Mouse (Mus musculus): Measurements from ENCODE around the gene 2900026A02Rik. TPM values are rescaled to one million over a fixed set of nuclear protein-coding genes. Genes with fewer than 3 reads are reported as not detected.
A peak's percentile ranks its signal among the peaks of the same experiment; 100 is the strongest.

The 2900026A02Rik gene
- polyA plus RNA-seq, 1 experiment, result 0.01 TPM

DNA sequence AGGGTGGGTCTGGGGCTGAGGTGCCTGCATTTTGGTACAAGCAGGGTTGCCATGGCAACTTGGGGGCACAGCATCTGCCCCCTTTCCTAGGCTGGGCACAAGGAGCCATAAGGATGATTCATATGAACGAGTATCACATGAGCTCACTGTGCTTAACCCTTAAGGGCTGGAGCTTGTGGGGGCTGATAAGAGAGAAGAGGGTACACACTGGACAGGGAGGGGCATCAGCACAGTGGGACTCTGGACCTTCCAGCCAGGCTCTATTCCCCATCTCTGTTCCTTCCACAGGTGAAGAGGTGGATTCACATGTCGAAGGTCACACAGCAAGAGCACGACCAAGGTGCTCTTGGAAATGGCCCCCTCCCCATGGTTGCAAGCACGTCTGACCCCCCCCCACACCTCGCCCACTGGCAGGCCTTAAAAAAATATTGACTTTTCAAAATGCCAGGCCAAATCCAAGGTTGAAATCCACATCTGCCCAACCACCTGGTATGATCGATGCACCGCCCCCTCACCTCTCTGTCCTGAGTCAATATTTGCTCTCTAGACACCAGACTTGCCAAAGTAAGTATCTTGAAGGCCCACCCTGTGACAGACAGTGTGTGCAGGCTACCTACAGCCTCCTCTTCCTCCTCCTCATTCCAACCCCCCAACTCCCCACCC is 81.8 kb downstream of the 2900026A02Rik start:
- Histone ChIP-seq H3K4me1 (ENCODE audit: control insufficient read depth) (peaks cover 22% of the 10 kb centered on the region), H3K4me3 (replicated peaks) (peak overlapping the region; percentile 55), H3K9me3 (ENCODE audit: control insufficient read depth, low read length) (peaks cover 4% of the 10 kb centered on the region), H3K36me3 (ENCODE audit: control insufficient read depth) (no peaks in the 10 kb centered on the region), H3K27me3 (ENCODE audit: control insufficient read depth) (peaks cover 28% of the 10 kb centered on the region)
- no peak for TF ChIP-seq GATA1 (IDR thresholded peaks at IDR 0.05; ENCODE audit: low read length)
- no peak for TF ChIP-seq TAL1 (IDR thresholded peaks at IDR 0.05; ENCODE audit: low read length)

DNA sequence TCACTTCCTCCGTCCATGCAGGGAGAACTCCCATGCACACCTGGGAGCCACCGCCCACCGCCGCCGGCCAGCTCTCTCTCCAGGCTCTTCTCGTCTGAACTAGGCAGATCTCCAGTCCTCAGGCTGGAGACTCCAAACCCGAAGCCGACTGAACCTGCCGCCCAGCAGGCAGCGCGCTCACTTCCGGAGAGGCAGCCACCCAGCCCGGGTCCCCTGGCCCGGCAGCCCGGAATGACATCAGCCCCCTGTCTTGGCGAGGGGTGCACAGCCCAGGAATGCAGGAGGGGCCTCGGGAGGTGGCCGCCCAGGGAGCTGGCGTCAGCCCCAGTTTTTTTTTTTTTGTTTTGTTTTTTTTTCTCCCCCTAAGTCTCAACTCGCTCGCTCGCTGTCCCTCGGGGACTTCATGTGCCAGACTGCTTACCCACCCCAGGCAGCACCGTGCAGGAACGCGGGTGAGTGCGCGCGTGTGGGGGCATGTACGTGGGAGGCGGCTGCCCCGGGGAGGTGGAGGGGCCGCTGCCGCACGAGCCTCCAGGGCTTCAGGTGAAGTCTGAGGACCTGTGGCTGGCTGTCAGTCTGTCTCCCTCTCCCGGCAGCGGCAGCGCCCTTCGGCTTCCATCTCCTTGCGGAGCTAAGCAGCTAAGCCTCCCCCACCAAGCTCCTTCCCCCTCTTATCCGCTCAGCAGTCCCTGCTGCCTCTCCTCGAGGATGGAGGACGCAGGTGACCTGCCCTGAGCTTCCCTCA is 82.5 kb downstream of the 2900026A02Rik start:
- peak overlapping the region; percentile 55 for H3K4me3 ChIP-seq (replicated peaks)
- TF ChIP-seq GATA1 (IDR thresholded peaks at IDR 0.05; ENCODE audit: low read length) (no peak), TAL1 (IDR thresholded peaks at IDR 0.05; ENCODE audit: low read length) (no peak)
- peaks cover 4% of the 10 kb centered on the region for H3K9me3 ChIP-seq (ENCODE audit: control insufficient read depth, low read length)
- H3K27me3 ChIP-seq (ENCODE audit: control insufficient read depth), result peaks cover 28% of the 10 kb centered on the region
- peaks cover 22% of the 10 kb centered on the region for H3K4me1 ChIP-seq (ENCODE audit: control insufficient read depth)
- H3K36me3 ChIP-seq (ENCODE audit: control insufficient read depth), result no peaks in the 10 kb centered on the region

DNA sequence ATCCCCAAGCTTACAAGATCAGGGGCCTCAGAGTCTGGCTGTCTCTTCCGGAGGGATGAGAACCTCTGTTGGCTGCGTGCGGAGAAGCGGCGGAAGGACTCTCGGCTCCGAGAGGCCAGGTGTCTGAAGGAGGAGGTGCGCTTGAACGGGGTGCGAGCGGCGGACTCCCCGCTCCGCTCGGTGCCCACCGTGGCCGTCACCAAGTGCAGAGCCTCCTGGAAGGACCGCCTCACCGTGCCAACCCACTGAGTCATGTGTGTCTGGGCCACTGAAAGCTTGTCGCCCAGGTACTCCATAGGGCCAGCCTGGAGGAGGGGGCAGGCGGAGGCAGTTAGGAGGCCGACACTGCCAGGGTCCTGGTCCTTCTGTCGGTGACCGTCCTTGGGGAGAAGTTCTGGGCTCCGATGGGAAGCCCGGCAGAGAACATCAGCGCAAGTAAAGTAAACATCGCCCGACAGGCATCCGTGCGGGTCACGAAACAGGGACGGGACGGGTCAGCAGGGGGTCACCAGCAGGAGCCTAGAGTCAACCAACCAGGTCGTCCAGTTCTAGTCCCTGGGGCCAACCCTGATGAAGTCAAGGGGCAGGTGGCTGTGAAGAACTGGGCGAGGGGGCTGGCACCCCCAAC is 83.2 kb downstream of the 2900026A02Rik start:
- H3K9me3 ChIP-seq (ENCODE audit: control insufficient read depth, low read length), result peaks cover 4% of the 10 kb centered on the region
- H3K4me3 ChIP-seq (replicated peaks), result peak overlapping the region; percentile 55
- TF ChIP-seq TAL1 (IDR thresholded peaks at IDR 0.05; ENCODE audit: low read length), result no peak
- H3K4me1 ChIP-seq (ENCODE audit: control insufficient read depth), result peaks cover 22% of the 10 kb centered on the region
- H3K36me3 ChIP-seq (ENCODE audit: control insufficient read depth), result no peaks in the 10 kb centered on the region
- H3K27me3 ChIP-seq (ENCODE audit: control insufficient read depth), result peaks cover 28% of the 10 kb centered on the region

DNA sequence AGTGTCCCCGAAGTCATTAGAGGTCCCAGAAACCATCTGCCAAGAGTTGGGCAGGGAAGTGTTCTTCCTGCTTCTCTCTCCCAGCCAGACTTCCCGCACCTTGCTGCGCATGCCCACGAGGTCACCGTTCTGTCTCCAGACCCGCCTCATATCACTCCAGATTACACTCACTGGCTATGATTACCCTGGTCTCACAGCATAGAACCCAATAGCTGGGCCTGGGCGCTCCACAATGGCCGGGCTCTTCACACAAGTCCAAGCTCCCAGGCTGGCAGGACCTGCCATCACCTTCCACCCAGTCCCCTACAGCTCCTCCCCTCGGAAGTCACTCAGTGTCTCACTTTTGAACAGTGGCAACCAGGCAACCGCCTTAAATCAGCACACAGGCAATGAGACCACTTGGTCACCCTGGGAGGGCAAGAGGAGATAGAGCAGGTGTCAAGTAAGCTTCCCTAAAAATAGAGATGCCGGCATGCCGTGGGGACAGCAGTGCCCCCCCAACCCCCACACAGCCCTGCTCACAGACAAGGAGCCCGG is 84.0 kb downstream of the 2900026A02Rik start:
- Histone ChIP-seq H3K36me3 (ENCODE audit: control insufficient read depth) (no peaks in the 10 kb centered on the region), H3K27me3 (ENCODE audit: control insufficient read depth) (peaks cover 28% of the 10 kb centered on the region), H3K4me3 (replicated peaks) (no peak overlapping the region), H3K9me3 (ENCODE audit: control insufficient read depth, low read length) (peaks cover 4% of the 10 kb centered on the region), H3K4me1 (ENCODE audit: control insufficient read depth) (peaks cover 22% of the 10 kb centered on the region)
- TF ChIP-seq GATA1 (IDR thresholded peaks at IDR 0.05; ENCODE audit: low read length) (no peak), TAL1 (IDR thresholded peaks at IDR 0.05; ENCODE audit: low read length) (no peak)

DNA sequence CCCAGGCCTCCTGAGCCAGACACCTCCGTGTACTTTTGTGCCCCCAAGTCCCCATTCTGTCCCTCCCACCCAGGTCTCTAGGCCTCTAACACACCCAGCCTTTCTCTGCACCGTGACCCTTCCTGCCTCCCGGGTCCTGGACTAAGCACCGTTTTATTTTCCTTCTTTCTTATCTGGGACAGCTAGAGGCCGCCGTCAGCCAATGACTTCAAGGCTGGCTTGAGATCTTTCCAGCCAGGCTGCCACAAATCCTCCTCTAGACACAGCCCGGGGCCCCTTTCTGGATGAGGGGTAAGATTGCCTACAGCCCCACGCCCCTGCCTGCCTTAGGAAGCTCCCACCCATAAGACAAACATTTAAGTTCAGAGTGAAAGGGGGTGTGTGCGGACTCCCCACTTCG is 85.5 kb downstream of the 2900026A02Rik start:
- H3K27me3 ChIP-seq (ENCODE audit: control insufficient read depth), result peaks cover 28% of the 10 kb centered on the region
- TF ChIP-seq GATA1 (IDR thresholded peaks at IDR 0.05; ENCODE audit: low read length), result no peak
- no peak for TF ChIP-seq TAL1 (IDR thresholded peaks at IDR 0.05; ENCODE audit: low read length)
- H3K4me1 ChIP-seq (ENCODE audit: control insufficient read depth), result peaks cover 22% of the 10 kb centered on the region
- H3K36me3 ChIP-seq (ENCODE audit: control insufficient read depth), result no peaks in the 10 kb centered on the region
- peaks cover 2% of the 10 kb centered on the region; the same call in 1 of the 2 replicates for H3K9me3 ChIP-seq (ENCODE audit: control insufficient read depth, low read length)
- no peak overlapping the region for H3K4me3 ChIP-seq (replicated peaks)

DNA sequence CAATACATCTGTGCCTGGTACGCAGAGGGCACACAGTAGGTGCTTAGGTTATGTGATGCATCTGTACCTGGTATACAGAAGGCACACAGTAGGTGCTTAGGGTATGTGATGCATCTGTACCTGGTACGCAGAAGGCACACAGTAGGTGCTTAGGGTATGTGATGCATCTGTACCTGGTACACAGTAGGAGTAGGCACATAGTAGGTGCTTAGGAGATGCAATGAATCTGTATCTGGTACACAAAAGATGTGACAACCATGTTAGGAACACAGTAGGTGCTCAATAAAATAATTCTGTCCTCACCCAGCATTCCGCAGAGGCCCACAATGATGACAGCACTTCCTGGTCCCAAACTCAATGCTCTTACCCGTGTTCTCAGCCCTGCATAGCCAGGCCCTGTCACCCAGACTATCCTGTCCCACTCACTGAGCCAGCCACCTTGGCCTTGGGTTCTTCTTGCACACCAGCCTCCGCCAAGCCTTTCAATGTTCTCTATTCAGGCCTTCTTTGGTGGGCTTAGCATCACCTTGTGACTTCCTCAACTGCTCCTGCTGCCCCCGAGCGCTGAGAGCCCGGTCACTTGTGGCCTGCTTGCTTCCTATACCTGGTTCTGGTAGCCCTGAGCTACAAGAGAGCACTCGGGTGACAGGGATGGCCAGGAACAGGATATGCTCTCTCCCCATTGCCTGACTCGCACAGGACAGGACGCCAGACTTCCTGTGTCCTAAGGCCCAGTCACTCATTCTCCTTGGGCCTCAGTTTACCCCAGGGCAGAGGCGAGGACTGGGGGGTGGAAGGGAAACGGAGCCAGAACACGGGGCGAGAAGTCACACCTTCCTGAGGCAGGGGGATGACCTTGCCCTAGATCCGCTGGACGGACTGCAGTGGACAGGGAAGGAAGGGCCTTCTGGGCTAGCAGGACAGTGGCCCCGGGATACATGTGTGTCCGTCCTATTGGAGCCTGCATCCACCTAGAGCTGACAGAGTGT is 87.0 kb downstream of the 2900026A02Rik start:
- TF ChIP-seq GATA1 (IDR thresholded peaks at IDR 0.05; ENCODE audit: low read length) (no peak), TAL1 (IDR thresholded peaks at IDR 0.05; ENCODE audit: low read length) (no peak)
- H3K4me3 ChIP-seq (replicated peaks), result no peak overlapping the region
- H3K9me3 ChIP-seq (ENCODE audit: control insufficient read depth, low read length), result no peaks in the 10 kb centered on the region
- no peaks in the 10 kb centered on the region for H3K36me3 ChIP-seq (ENCODE audit: control insufficient read depth)
- peaks cover 26% of the 10 kb centered on the region for H3K27me3 ChIP-seq (ENCODE audit: control insufficient read depth)
- peaks cover 22% of the 10 kb centered on the region for H3K4me1 ChIP-seq (ENCODE audit: control insufficient read depth)

DNA sequence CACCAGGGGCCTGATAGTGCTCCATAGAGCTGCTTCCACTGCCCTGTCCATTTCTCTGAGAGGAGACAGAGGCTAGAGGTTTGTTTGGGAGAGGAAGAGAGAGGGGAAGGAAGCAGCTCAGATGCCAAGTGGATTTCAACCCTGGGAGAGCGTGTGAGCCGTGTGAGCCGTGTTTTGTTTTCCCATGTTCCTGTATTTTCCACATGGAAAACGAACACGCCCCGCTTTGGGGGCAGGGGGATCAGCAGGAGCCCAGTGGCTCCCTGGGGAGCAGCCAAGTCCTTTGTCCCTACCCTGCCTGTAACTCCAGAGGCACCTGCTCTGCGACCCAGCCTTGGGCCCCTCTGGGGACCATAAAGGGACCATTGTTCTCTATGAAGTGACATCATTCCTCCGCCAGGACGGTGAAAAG is 88.0 kb downstream of the 2900026A02Rik start:
- no peak overlapping the region for H3K4me3 ChIP-seq (replicated peaks)
- TF ChIP-seq GATA1 (IDR thresholded peaks at IDR 0.05; ENCODE audit: low read length) (no peak), TAL1 (IDR thresholded peaks at IDR 0.05; ENCODE audit: low read length) (no peak)
- no peaks in the 10 kb centered on the region for H3K9me3 ChIP-seq (ENCODE audit: control insufficient read depth, low read length)
- no peaks in the 10 kb centered on the region for H3K36me3 ChIP-seq (ENCODE audit: control insufficient read depth)
- peaks cover 17% of the 10 kb centered on the region for H3K27me3 ChIP-seq (ENCODE audit: control insufficient read depth)
- H3K4me1 ChIP-seq (ENCODE audit: control insufficient read depth), result peaks cover 14% of the 10 kb centered on the region

DNA sequence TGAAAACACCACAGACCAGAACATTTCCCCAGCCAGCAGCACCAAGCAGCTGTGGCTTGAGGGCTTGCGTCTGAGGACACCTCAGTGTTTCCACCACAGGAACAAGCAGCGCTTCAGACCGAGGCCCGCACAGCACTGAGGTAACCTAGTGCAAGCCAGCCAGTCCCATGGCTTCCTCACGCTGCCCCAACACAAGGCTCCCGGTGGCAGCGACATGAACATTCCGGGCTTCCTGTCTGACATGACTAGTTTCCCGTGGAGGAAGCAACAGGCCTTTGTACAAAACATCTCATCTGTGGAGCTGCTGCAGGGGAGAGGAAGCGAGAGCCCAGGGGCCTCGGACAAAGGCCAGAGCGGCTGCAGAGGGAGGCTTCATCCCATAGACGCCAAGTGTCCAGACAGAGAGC is 88.4 kb downstream of the 2900026A02Rik start:
- no peaks in the 10 kb centered on the region for H3K36me3 ChIP-seq (ENCODE audit: control insufficient read depth)
- peaks cover 12% of the 10 kb centered on the region for H3K27me3 ChIP-seq (ENCODE audit: control insufficient read depth)
- TF ChIP-seq TAL1 (IDR thresholded peaks at IDR 0.05; ENCODE audit: low read length) (no peak), GATA1 (IDR thresholded peaks at IDR 0.05; ENCODE audit: low read length) (no peak)
- no peak overlapping the region for H3K4me3 ChIP-seq (replicated peaks)
- peaks cover 10% of the 10 kb centered on the region; the same call in 1 of the 2 replicates for H3K4me1 ChIP-seq (ENCODE audit: control insufficient read depth)
- H3K9me3 ChIP-seq (ENCODE audit: control insufficient read depth, low read length), result no peaks in the 10 kb centered on the region
